Mouse (Mus musculus): ENCODE measurements around the gene Robo4.

Gene Robo4

GRCm38 (mm10) chr9:37402501-37402900, 804 bp downstream of the Robo4 start:
- no peak for DNase-seq (ENCODE audit: low spot score)

GRCm38 (mm10) chr9:37403011-37403410, 1.3 kb downstream of the Robo4 start:
- DNase-seq (ENCODE audit: low spot score), result no peak

GRCm38 (mm10) chr9:37406372-37406771, 4.7 kb downstream of the Robo4 start:
- DNase-seq (ENCODE audit: low spot score), result no peak

- no peak for DNase-seq (ENCODE audit: low spot score)
These were observed 6.3 kb downstream of the Robo4 start for GRCm38 (mm10) chr9:37407850-37408502.

- no peak for DNase-seq (ENCODE audit: low spot score)
These were observed 8.2 kb downstream of the Robo4 start for GRCm38 (mm10) chr9:37409698-37410445.

- no peak for DNase-seq (ENCODE audit: low spot score)
These were observed 11.3 kb downstream of the Robo4 start for GRCm38 (mm10) chr9:37412989-37413388.

- no peak for DNase-seq (ENCODE audit: low spot score)
These were observed 13.0 kb downstream of the Robo4 start for GRCm38 (mm10) chr9:37414666-37415065.

GRCm38 (mm10) chr9:37418791-37419190, 17.1 kb downstream of the Robo4 start:
- no peak for DNase-seq (ENCODE audit: low spot score)

GRCm38 (mm10) chr9:37420676-37421075, 19.0 kb downstream of the Robo4 start:
- DNase-seq (ENCODE audit: low spot score), result no peak

- DNase-seq (ENCODE audit: low spot score), result no peak
These were observed 19.5 kb downstream of the Robo4 start for GRCm38 (mm10) chr9:37421239-37421638.

GRCm38 (mm10) chr9:37429326-37429725, 27.6 kb downstream of the Robo4 start:
- no peak for DNase-seq (ENCODE audit: low spot score)

- DNase-seq (ENCODE audit: low spot score), result peak; percentile 95
These were observed 28.9 kb downstream of the Robo4 start for GRCm38 (mm10) chr9:37430582-37430981.

GRCm38 (mm10) chr9:37432026-37432666, 30.4 kb downstream of the Robo4 start:
- DNase-seq (ENCODE audit: low spot score), result no peak

- no peak for DNase-seq (ENCODE audit: low spot score)
These were observed 31.2 kb downstream of the Robo4 start, which contains the start of gene Robo3 for GRCm38 (mm10) chr9:37432720-37433421. Gene Robo3 (minus strand): TSS chr9:37433246.

GRCm38 (mm10) chr9:37433823-37434560, 32.3 kb downstream of the Robo4 start:
- DNase-seq (ENCODE audit: low spot score), result no peak

- DNase-seq (ENCODE audit: low spot score), result no peak
These were observed 33.2 kb downstream of the Robo4 start for GRCm38 (mm10) chr9:37434932-37435331.

GRCm38 (mm10) chr9:37435616-37436015, 33.9 kb downstream of the Robo4 start:
- no peak for DNase-seq (ENCODE audit: low spot score)

GRCm38 (mm10) chr9:37437772-37438735, 36.4 kb downstream of the Robo4 start:
- DNase-seq (ENCODE audit: low spot score), result no peak

GRCm38 (mm10) chr9:37452401-37452800, 50.7 kb downstream of the Robo4 start:
- no peak for DNase-seq (ENCODE audit: low spot score)

GRCm38 (mm10) chr9:37453328-37453727, 51.6 kb downstream of the Robo4 start:
- DNase-seq (ENCODE audit: low spot score), result no peak
